Mouse (Mus musculus) heart, postnatal 0 days (tissue): ENCODE measurements around the gene Tram2.

Experiments used
- CTCF ChIP-seq: IDR thresholded peaks from 2 replicates; pipeline ENCODE4 v1.5.1; 2016; ENCODE audit warnings: antibody characterized with exemption, control low read depth, low read depth
- EP300 ChIP-seq: IDR thresholded peaks from 2 replicates; pipeline ENCODE4 v1.6.1; 2016; ENCODE audit warnings: antibody characterized with exemption, low read depth

- TF ChIP-seq CTCF (no peak), EP300 (no peak)
These were observed 94.4 kb downstream of the Tram2 start for GRCm38 (mm10) chr1:20984582-20984981.
